Mouse (Mus musculus) hindbrain, embryonic 14.5 days (tissue): ENCODE measurements around the gene F930015N05Rik. TPM values are rescaled to one million over a fixed set of nuclear protein-coding genes. Genes with fewer than 3 reads are reported as not detected.
A peak's percentile ranks its signal among the peaks of the same experiment; 100 is the strongest.

ENCODE experiments used
- ATAC-seq: fragments of 200-750 bp; cut with Nextera tagmentation; 2 replicates; pipeline ENCODE4 v1.8.0; 2017; ENCODE audit warnings: moderate number of reproducible peaks, mild to moderate bottlenecking, moderate TSS enrichment, moderate library complexity; ENCODE audit not compliant: low FRiP score
- DNase-seq: peaks from one replicate; pipeline ENCODE4 v3.0.0-alpha.2; 2015; ENCODE audit warnings: low spot score
- H3K27ac ChIP-seq: fragments of 300-500 bp; sonication (generic); 2 replicates; pipeline ENCODE4 v1.5.1; 2014; ENCODE audit warnings: mild to moderate bottlenecking, moderate library complexity
- H3K27me3 ChIP-seq: fragments of 300-500 bp; sonication (generic); 2 replicates; pipeline ENCODE4 v1.6.1; 2014; ENCODE audit warnings: mild to moderate bottlenecking, low read length, mixed read lengths; ENCODE audit not compliant: control insufficient read depth, insufficient read depth
- H3K36me3 ChIP-seq: fragments of 300-500 bp; sonication (generic); replicated peaks from 2 replicates; pipeline ENCODE4 v1.6.1; 2014; ENCODE audit not compliant: control insufficient read depth, insufficient read depth
- H3K4me1 ChIP-seq: fragments of 300-500 bp; sonication (generic); replicated peaks from 2 replicates; pipeline ENCODE4 v1.6.1; 2014; ENCODE audit warnings: antibody characterized with exemption, low read length, mixed read lengths; ENCODE audit not compliant: control insufficient read depth, insufficient read depth
- H3K4me2 ChIP-seq: fragments of 300-500 bp; sonication (generic); replicated peaks from 2 replicates; pipeline ENCODE4 v1.6.1; 2014; ENCODE audit warnings: mild to moderate bottlenecking, moderate library complexity
- H3K4me3 ChIP-seq: fragments of 300-500 bp; sonication (generic); replicated peaks from 2 replicates; pipeline ENCODE4 v1.5.1; 2014; ENCODE audit warnings: mild to moderate bottlenecking, low read length
- H3K9ac ChIP-seq: fragments of 300-500 bp; sonication (generic); 2 replicates; pipeline ENCODE4 v1.6.1; 2014
- H3K9me3 ChIP-seq: fragments of 300-500 bp; sonication (generic); 2 replicates; pipeline ENCODE4 v1.6.1; 2016; ENCODE audit warnings: low read length; ENCODE audit not compliant: control insufficient read depth
- WGBS: fragments of 180-500 bp; shearing (Covaris S2); extraction: QIAGEN DNeasy Blood & Tissue Kit; methylation state at CpG from one replicate; pipeline ENCODE4 v1.1.7; 2014; 5-methylcytosine and 5-hydroxymethylcytosine counted together
- polyA plus RNA-seq: library from polyadenylated mRNA; unstranded; fragments of >200 nt; fragmentation: Nextera tagmentation; extraction: Ambion mirVana; gene quantifications from 2 replicates; pipeline ENCODE4 v1.2.1, GENCODE M21; 2014

The F930015N05Rik gene
- 1.7 and 2.1 TPM in 2 replicates for polyA plus RNA-seq

DNA sequence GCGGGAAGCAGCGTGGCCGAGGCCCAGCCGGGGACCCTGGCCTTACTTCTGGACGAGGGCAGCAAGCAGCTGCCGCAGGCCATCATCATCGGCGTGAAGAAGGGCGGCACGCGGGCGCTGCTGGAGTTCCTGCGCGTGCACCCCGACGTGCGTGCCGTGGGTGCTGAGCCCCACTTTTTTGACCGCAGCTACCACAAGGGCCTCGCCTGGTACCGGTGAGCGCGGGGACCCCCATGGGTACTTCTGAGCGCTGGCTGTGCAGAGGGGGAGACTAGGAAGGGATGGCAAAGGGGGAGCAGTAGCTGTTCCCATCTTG lies at the start of gene F930015N05Rik:
F930015N05Rik (minus strand) TSS at position 242 of the 316 bp plus-strand sequence.
- DNase-seq (no peak), ATAC-seq (no peak)
- under 1% methylated on average over 24 of the region's 24 CpGs for WGBS
- peak within 1 kb of the TSS; percentile 41; the same call in 1 of the 2 replicates for H3K27ac ChIP-seq
- H3K27me3 ChIP-seq = peaks cover 46% of the 10 kb centered on the region
- H3K4me2 ChIP-seq = peak within 1 kb of the TSS; percentile 99
- no peaks in the 10 kb centered on the region for H3K9me3 ChIP-seq
- no peaks in the 10 kb centered on the region for H3K36me3 ChIP-seq
- peak within 1 kb of the TSS; percentile 65 for H3K9ac ChIP-seq
- peak within 1 kb of the TSS; percentile 57 for H3K4me3 ChIP-seq
- peaks cover 7% of the 10 kb centered on the region for H3K4me1 ChIP-seq

GRCm38 (mm10) chr11:64481445-64481844 lies 45.0 kb upstream of the F930015N05Rik start:
- no peak overlapping the region for H3K9ac ChIP-seq
- no peak for ATAC-seq
- 89% methylated on average over 3 of the region's 3 CpGs for WGBS

DNA sequence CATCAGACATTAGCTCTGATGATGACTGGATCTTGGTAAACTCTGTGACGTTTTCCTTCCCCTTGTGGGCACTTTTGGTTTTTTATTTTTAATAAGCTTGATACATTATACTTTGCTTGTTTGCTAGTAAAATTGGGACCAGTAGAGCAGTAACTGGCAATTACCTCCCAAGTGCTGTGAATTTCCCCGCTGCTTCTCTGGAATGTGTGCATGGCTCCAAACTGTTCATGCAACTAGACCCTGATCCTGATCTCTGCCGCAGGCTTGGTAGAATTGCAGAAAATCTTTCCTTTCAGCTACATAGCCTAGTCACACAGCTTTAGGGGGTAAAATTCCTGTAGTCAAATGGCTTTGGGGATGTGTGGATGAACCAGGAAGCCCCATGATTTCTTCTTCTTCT lies 37.2 kb upstream of the F930015N05Rik start:
- Histone ChIP-seq H3K4me2 (no peak overlapping the region), H3K4me1 (no peaks in the 10 kb centered on the region)

More at GRCm38 (mm10) chr11:64481445-64481844, 45.0 kb upstream of the F930015N05Rik start:
- H3K36me3 ChIP-seq = no peaks in the 10 kb centered on the region
- peaks cover 8% of the 10 kb centered on the region; the same call in 1 of the 2 replicates for H3K4me1 ChIP-seq
- H3K4me3 ChIP-seq = no peak overlapping the region
- no peak for DNase-seq
- H3K9me3 ChIP-seq = no peaks in the 10 kb centered on the region
- no peaks in the 10 kb centered on the region for H3K27me3 ChIP-seq
- H3K27ac ChIP-seq = no peak overlapping the region
- H3K4me2 ChIP-seq = no peak overlapping the region

DNA sequence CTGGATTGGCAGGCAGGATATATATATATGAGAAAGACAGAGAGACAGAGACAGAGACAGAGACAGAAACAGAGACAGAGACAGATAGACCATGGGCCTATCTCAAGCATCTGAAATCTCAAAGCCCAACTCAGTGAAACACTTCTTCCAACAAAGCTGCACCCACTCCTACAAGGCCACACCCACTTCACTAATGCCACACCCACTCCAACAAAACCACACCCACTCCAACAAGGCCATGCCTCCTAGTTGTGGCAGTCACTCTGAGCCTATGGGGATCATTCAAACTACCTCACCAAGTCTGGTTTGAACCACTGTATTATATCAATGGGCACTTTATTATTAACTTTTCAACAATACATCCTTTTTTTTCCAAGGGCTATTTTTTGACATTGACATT lies 34.2 kb upstream of the F930015N05Rik start:
- ATAC-seq (no peak), DNase-seq (no peak)
- H3K4me3 ChIP-seq = no peak overlapping the region

More for the DNA sequence above, 37.2 kb upstream of the F930015N05Rik start:
- DNase-seq = no peak
- no peak overlapping the region for H3K4me3 ChIP-seq
- no peaks in the 10 kb centered on the region for H3K36me3 ChIP-seq
- H3K9me3 ChIP-seq = no peaks in the 10 kb centered on the region
- H3K27me3 ChIP-seq = no peaks in the 10 kb centered on the region
- no peak for ATAC-seq
- 84% methylated on average over 3 of the region's 3 CpGs for WGBS
- no peak overlapping the region for H3K27ac ChIP-seq
- H3K9ac ChIP-seq = no peak overlapping the region

GRCm38 (mm10) chr11:64468737-64469136 lies 32.3 kb upstream of the F930015N05Rik start:
- 78% methylated on average over 4 of the region's 4 CpGs for WGBS
- Histone ChIP-seq H3K4me1 (no peaks in the 10 kb centered on the region), H3K9me3 (no peaks in the 10 kb centered on the region), H3K9ac (no peak overlapping the region), H3K27ac (no peak overlapping the region), H3K4me2 (no peak overlapping the region), H3K4me3 (no peak overlapping the region), H3K36me3 (no peaks in the 10 kb centered on the region), H3K27me3 (no peaks in the 10 kb centered on the region)
- no peak for DNase-seq
- no peak for ATAC-seq

More for the DNA sequence above, 34.2 kb upstream of the F930015N05Rik start:
- H3K4me2 ChIP-seq = no peak overlapping the region
- no peaks in the 10 kb centered on the region for H3K9me3 ChIP-seq
- H3K27me3 ChIP-seq = no peaks in the 10 kb centered on the region
- H3K9ac ChIP-seq = no peak overlapping the region
- H3K27ac ChIP-seq = no peak overlapping the region
- H3K36me3 ChIP-seq = no peaks in the 10 kb centered on the region
- H3K4me1 ChIP-seq = no peaks in the 10 kb centered on the region

GRCm38 (mm10) chr11:64461746-64462145 lies 25.3 kb upstream of the F930015N05Rik start:
- ATAC-seq (no peak), DNase-seq (no peak)
- WGBS = 83% methylated on average over 3 of the region's 3 CpGs

GRCm38 (mm10) chr11:64448586-64449315 lies 12.3 kb upstream of the F930015N05Rik start:
- H3K4me3 ChIP-seq = no peak overlapping the region
- H3K27me3 ChIP-seq = no peaks in the 10 kb centered on the region
- ATAC-seq (no peak), DNase-seq (no peak)
- H3K36me3 ChIP-seq = no peaks in the 10 kb centered on the region
- no peak overlapping the region for H3K4me2 ChIP-seq
- no peaks in the 10 kb centered on the region for H3K9me3 ChIP-seq
- WGBS = 63% methylated on average over 9 of the region's 9 CpGs
- H3K9ac ChIP-seq = no peak overlapping the region
- H3K27ac ChIP-seq = no peak overlapping the region
- H3K4me1 ChIP-seq = no peaks in the 10 kb centered on the region

More at GRCm38 (mm10) chr11:64461746-64462145, 25.3 kb upstream of the F930015N05Rik start:
- Histone ChIP-seq H3K9ac (no peak overlapping the region), H3K27me3 (no peaks in the 10 kb centered on the region), H3K27ac (no peak overlapping the region), H3K9me3 (no peaks in the 10 kb centered on the region), H3K4me2 (no peak overlapping the region), H3K4me3 (no peak overlapping the region), H3K4me1 (no peaks in the 10 kb centered on the region), H3K36me3 (no peaks in the 10 kb centered on the region)

DNA sequence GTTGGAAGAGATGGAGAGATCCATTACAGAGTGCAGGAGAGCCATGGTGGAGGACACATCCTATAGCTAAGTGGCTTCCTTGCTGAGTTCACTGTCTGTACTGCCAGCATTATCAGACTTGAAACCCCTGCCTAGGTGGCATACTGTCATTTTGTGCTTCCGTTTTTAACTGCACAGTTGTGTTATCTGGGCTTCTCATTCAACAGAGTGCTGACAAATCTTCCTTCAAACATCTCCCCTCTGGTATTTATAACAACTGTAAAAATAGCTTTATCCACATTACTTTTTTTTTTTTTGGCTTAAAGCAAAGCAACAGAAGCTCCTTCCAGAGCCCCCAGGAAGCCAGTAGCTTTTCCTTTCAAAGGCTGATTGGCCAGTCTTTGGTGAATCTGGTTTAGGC lies 8.8 kb upstream of the F930015N05Rik start:
- no peak overlapping the region for H3K4me2 ChIP-seq
- H3K4me1 ChIP-seq = no peaks in the 10 kb centered on the region
- H3K9me3 ChIP-seq = no peaks in the 10 kb centered on the region
- no peak overlapping the region for H3K27ac ChIP-seq
- no peak overlapping the region for H3K4me3 ChIP-seq
- DNase-seq (no peak), ATAC-seq (no peak)
- H3K27me3 ChIP-seq = 0 out of 2 replicates have a peak, but pooled peaks cover 2% of the 10 kb centered on the region
- 96% methylated on average over 1 of the region's 1 CpGs for WGBS
- H3K36me3 ChIP-seq = no peaks in the 10 kb centered on the region
- H3K9ac ChIP-seq = no peak overlapping the region

DNA sequence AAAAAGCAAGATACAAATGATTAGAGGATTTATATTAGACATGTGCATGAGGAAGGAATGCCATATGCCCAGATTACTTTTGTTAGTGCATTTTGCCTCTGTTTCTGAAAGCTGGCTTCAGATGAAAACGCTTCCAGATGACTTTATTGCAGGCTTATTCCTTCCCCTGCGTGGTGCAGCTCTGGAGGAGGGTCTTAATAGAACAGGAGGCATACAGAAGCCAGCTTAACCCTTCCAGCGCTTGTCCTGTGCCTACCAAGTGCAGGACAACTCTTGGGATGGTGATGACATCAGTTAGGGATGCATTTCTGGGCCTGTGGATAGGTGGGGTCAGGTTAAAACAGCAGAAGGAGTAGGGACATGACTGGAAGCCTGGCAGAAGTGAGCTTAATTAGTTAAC lies 6.2 kb upstream of the F930015N05Rik start:
- no peak for ATAC-seq
- H3K9me3 ChIP-seq = no peaks in the 10 kb centered on the region
- H3K36me3 ChIP-seq = no peaks in the 10 kb centered on the region
- H3K4me3 ChIP-seq = no peak overlapping the region
- peaks cover 24% of the 10 kb centered on the region for H3K27me3 ChIP-seq
- no peak overlapping the region for H3K9ac ChIP-seq
- no peak overlapping the region for H3K27ac ChIP-seq
- H3K4me2 ChIP-seq = no peak overlapping the region
- no peak for DNase-seq
- 45% methylated on average over 3 of the region's 3 CpGs for WGBS
- no peaks in the 10 kb centered on the region for H3K4me1 ChIP-seq
